Mouse (Mus musculus) kidney, embryonic 14.5 days (tissue): Measurements from ENCODE around the gene Mapkapk2. TPM values are rescaled to one million over a fixed set of nuclear protein-coding genes. Genes with fewer than 3 reads are reported as not detected.
A peak's percentile ranks its signal among the peaks of the same experiment; 100 is the strongest.

ENCODE experiments used
- ATAC-seq: fragments of 200-750 bp; cut with Nextera tagmentation; 2 replicates; pipeline ENCODE4 v1.8.0; 2017; ENCODE audit warnings: moderate number of reproducible peaks, mild to moderate bottlenecking, moderate TSS enrichment, moderate library complexity; ENCODE audit not compliant: low FRiP score, low TSS enrichment
- H3K27ac ChIP-seq: fragments of 300-500 bp; sonication (generic); 2 replicates; pipeline ENCODE4 v1.5.1; 2014; ENCODE audit warnings: low read depth, mild to moderate bottlenecking, low read length, moderate library complexity, mixed read lengths
- H3K27me3 ChIP-seq: fragments of 300-500 bp; sonication (generic); 2 replicates; pipeline ENCODE4 v1.6.1; 2014; ENCODE audit warnings: mild to moderate bottlenecking, low read length; ENCODE audit not compliant: control insufficient read depth, insufficient read depth
- H3K36me3 ChIP-seq: fragments of 300-500 bp; sonication (generic); 2 replicates; pipeline ENCODE4 v1.6.1; 2014; ENCODE audit warnings: low read length, mixed read lengths; ENCODE audit not compliant: control insufficient read depth, insufficient read depth
- H3K4me1 ChIP-seq: fragments of 300-500 bp; sonication (generic); 2 replicates; pipeline ENCODE4 v1.6.1; 2014; ENCODE audit warnings: low read length, mixed read lengths; ENCODE audit not compliant: control insufficient read depth, insufficient read depth
- H3K4me2 ChIP-seq: fragments of 300-500 bp; sonication (generic); replicated peaks from 2 replicates; pipeline ENCODE4 v1.6.1; 2014; ENCODE audit warnings: low read depth, mild to moderate bottlenecking, low read length
- H3K4me3 ChIP-seq: fragments of 300-500 bp; sonication (generic); 2 replicates; pipeline ENCODE4 v1.5.1; 2014; ENCODE audit warnings: mild to moderate bottlenecking, low read length
- H3K9ac ChIP-seq: fragments of 300-500 bp; sonication (generic); 2 replicates; pipeline ENCODE4 v1.6.1; 2014; ENCODE audit warnings: low read depth, mild to moderate bottlenecking, low read length, moderate library complexity
- H3K9me3 ChIP-seq: fragments of 300-500 bp; sonication (generic); 2 replicates; pipeline ENCODE4 v1.6.1; 2016; ENCODE audit warnings: low read length; ENCODE audit not compliant: control insufficient read depth
- WGBS: fragments of 180-500 bp; shearing (Covaris S2); extraction: QIAGEN DNeasy Blood & Tissue Kit; methylation state at CpG from one replicate; pipeline ENCODE4 v1.1.7; 2014; 5-methylcytosine and 5-hydroxymethylcytosine counted together
- polyA plus RNA-seq: library from polyadenylated mRNA; unstranded; fragments of >200 nt; fragmentation: Nextera tagmentation; extraction: Ambion mirVana; gene quantifications from 2 replicates; pipeline ENCODE4 v1.2.1, GENCODE M21; 2014

Mapkapk2 gene
- polyA plus RNA-seq, 1 experiment from 2014 or later: 62.8 TPM

GRCm38 (mm10) chr1:131118530-131118929 is 20.9 kb upstream of the Mapkapk2 start:
- H3K27me3 ChIP-seq: no peaks in the 10 kb centered on the region; the same call in 1 of the 2 replicates
- H3K4me2 ChIP-seq: no peak overlapping the region
- H3K36me3 ChIP-seq: no peaks in the 10 kb centered on the region
- H3K9me3 ChIP-seq: no peaks in the 10 kb centered on the region
- ATAC-seq: no peak
- H3K4me3 ChIP-seq: no peak overlapping the region
- no peak overlapping the region for H3K9ac ChIP-seq
- WGBS: 58% methylated on average over 10 of the region's 10 CpGs
- 0 out of 2 replicates have a peak, but pooled peaks cover 9% of the 10 kb centered on the region for H3K4me1 ChIP-seq
- H3K27ac ChIP-seq: no peak overlapping the region

- 0 out of 2 replicates have a peak, but pooled peaks cover 9% of the 10 kb centered on the region for H3K4me1 ChIP-seq
- no peak overlapping the region for H3K27ac ChIP-seq
- WGBS: 63% methylated on average over 13 of the region's 13 CpGs
- H3K9ac ChIP-seq: no peak overlapping the region
- H3K27me3 ChIP-seq: no peaks in the 10 kb centered on the region; the same call in 1 of the 2 replicates
- H3K9me3 ChIP-seq: no peaks in the 10 kb centered on the region
- no peaks in the 10 kb centered on the region for H3K36me3 ChIP-seq
- ATAC-seq: no peak
- H3K4me3 ChIP-seq: no peak overlapping the region
- H3K4me2 ChIP-seq: no peak overlapping the region
These were observed 18.9 kb upstream of the Mapkapk2 start for GRCm38 (mm10) chr1:131116430-131117011.

- Histone ChIP-seq H3K4me2 (no peak overlapping the region), H3K9me3 (no peaks in the 10 kb centered on the region), H3K4me3 (no peak overlapping the region), H3K36me3 (no peaks in the 10 kb centered on the region), H3K4me1 (peaks cover 11% of the 10 kb centered on the region; the same call in 1 of the 2 replicates), H3K27ac (no peak overlapping the region), H3K9ac (no peak overlapping the region), H3K27me3 (no peaks in the 10 kb centered on the region; the same call in 1 of the 2 replicates)
- ATAC-seq: peak; percentile 55; the same call in 1 of the 2 replicates
- 12% methylated on average over 6 of the region's 6 CpGs for WGBS
These were observed 18.3 kb upstream of the Mapkapk2 start for GRCm38 (mm10) chr1:131115932-131116331.

GRCm38 (mm10) chr1:131112576-131112975 is 14.9 kb upstream of the Mapkapk2 start:
- Histone ChIP-seq H3K4me2 (no peak overlapping the region), H3K9me3 (no peaks in the 10 kb centered on the region), H3K27me3 (no peaks in the 10 kb centered on the region; the same call in 1 of the 2 replicates), H3K9ac (no peak overlapping the region), H3K4me3 (no peak overlapping the region), H3K27ac (no peak overlapping the region), H3K36me3 (no peaks in the 10 kb centered on the region), H3K4me1 (peaks cover 12% of the 10 kb centered on the region; the same call in 1 of the 2 replicates)
- ATAC-seq: no peak
- WGBS: 32% methylated on average over 6 of the region's 6 CpGs

GRCm38 (mm10) chr1:131110525-131111106 is 13.0 kb upstream of the Mapkapk2 start:
- Histone ChIP-seq H3K9me3 (0 out of 2 replicates have a peak, but pooled peaks cover 4% of the 10 kb centered on the region), H3K4me3 (no peak overlapping the region), H3K4me2 (no peak overlapping the region), H3K27me3 (no peaks in the 10 kb centered on the region; the same call in 1 of the 2 replicates), H3K27ac (no peak overlapping the region), H3K4me1 (peaks cover 12% of the 10 kb centered on the region; the same call in 1 of the 2 replicates), H3K9ac (no peak overlapping the region), H3K36me3 (no peaks in the 10 kb centered on the region)
- 41% methylated on average over 12 of the region's 12 CpGs for WGBS
- ATAC-seq: no peak

GRCm38 (mm10) chr1:131107575-131108308 is 10.1 kb upstream of the Mapkapk2 start:
- 31% methylated on average over 10 of the region's 10 CpGs for WGBS
- H3K4me2 ChIP-seq: no peak overlapping the region
- no peaks in the 10 kb centered on the region for H3K36me3 ChIP-seq
- H3K9me3 ChIP-seq: 0 out of 2 replicates have a peak, but pooled peaks cover 4% of the 10 kb centered on the region
- peak; percentile 91 for ATAC-seq
- H3K9ac ChIP-seq: peak overlapping the region; percentile 25; the same call in 1 of the 2 replicates
- no peak overlapping the region for H3K4me3 ChIP-seq
- H3K27me3 ChIP-seq: no peaks in the 10 kb centered on the region
- H3K4me1 ChIP-seq: peaks cover 12% of the 10 kb centered on the region; the same call in 1 of the 2 replicates
- peak overlapping the region; percentile 71; the same call in 1 of the 2 replicates for H3K27ac ChIP-seq

GRCm38 (mm10) chr1:131103776-131104424 is 6.3 kb upstream of the Mapkapk2 start:
- no peak overlapping the region for H3K27ac ChIP-seq
- ATAC-seq: no peak
- H3K4me2 ChIP-seq: no peak overlapping the region
- H3K27me3 ChIP-seq: no peaks in the 10 kb centered on the region
- peaks cover 6% of the 10 kb centered on the region; the same call in 1 of the 2 replicates for H3K4me1 ChIP-seq
- H3K9me3 ChIP-seq: 0 out of 2 replicates have a peak, but pooled peaks cover 4% of the 10 kb centered on the region
- H3K9ac ChIP-seq: no peak overlapping the region
- WGBS: 79% methylated on average over 10 of the region's 10 CpGs
- no peak overlapping the region for H3K4me3 ChIP-seq
- no peaks in the 10 kb centered on the region for H3K36me3 ChIP-seq

GRCm38 (mm10) chr1:131100808-131101207 is 3.2 kb upstream of the Mapkapk2 start:
- Histone ChIP-seq H3K4me1 (peaks cover 5% of the 10 kb centered on the region; the same call in 1 of the 2 replicates), H3K4me3 (no peak overlapping the region), H3K27me3 (no peaks in the 10 kb centered on the region), H3K9me3 (no peaks in the 10 kb centered on the region), H3K36me3 (no peaks in the 10 kb centered on the region), H3K4me2 (no peak overlapping the region), H3K27ac (no peak overlapping the region), H3K9ac (no peak overlapping the region)
- no peak for ATAC-seq
- WGBS: 83% methylated on average over 1 of the region's 1 CpGs
